Mouse (Mus musculus) gastrocnemius, postnatal 25 days (tissue): ENCODE results near the gene Fras1. TPM values are rescaled to one million over a fixed set of nuclear protein-coding genes. Genes with fewer than 3 reads are reported as not detected.

Experiments
- DNase-seq: peaks from one replicate; pipeline ENCODE4 v3.0.0; 2022
- total RNA-seq, 2 experiments: library from RNA; stranded (reverse); gene quantifications; 1 replicate in 1 of 2; 2 replicates in 1 of 2; pipeline ENCODE4 v1.2.3; 2021

Fras1 gene
- total RNA-seq, 2 experiments from 2014 or later, result 3.3 to 3.8 TPM

DNA sequence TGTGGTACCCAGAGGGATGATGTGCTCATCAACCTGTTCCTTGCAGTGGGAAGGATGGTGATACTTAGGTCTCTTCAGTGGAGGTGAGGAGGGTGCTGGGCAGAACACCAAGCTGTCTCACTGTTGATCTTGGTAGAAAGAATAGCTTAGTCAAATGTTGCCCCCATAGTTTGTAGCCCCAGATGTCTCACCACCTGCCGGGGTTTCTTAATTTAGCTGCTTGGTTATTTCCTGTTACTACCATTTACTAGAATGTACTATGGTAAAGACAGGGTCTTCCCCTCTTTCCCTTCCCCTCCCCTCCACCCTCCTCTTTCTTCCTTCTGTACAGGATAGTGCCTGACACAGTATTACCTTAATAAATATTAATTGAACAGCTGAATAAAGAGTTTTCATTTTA, 118.7 kb downstream of the Fras1 start:
- DNase-seq, result no peak

DNA sequence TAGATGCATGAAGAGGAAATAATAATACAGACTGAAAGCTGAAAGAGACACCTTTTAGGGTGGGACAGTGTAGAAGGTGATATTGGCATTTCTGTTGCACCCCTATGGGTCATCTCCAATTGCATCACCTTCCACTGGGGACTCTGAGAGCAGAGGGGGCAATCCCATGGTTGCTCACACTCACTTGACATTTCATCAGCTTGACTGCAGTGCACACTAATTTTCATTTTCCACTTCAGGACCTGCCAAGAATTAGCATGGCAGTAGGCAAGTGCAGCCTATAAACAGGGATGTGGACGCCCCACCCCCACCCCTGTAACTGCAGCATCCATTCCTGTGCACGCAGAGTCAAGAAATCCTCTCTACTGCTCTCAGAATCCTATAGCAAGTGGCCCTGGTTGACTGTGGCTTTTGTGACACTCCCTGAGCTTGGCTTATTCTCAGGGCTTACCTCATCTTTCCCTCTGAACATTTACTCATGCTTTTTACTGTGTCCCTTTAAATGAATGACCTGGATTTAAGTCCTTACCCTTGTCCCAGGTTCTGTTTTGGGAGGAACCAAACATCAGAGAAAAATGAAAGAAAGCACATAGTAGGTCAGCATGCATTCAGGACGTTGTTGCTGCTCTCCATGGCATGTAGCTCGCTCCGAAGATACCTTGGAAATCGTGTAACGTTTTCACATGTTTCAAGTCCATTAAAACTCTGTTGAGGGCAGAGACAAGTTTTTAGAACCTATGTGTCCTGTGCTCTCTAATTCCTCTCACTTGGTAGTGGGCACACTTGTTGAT, 120.9 kb downstream of the Fras1 start:
- DNase-seq, result no peak

DNA sequence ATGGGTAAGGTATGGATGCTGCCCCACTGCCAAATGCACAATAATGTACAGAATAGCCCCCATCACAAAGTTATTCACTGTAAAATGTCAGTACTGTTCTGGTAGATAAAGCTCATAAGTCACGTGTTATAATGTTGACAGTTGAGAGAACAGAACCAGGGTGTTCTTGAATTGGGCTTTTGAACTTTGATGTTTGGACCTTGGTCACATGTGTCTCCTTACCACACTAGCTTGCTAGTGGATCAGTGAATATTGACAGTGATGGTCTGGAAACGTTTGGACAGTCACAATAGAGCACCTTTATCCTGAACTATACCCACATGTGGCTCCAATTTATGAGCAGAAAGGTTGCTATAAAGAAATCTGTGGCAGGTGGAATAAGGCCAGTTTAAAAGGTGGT, 124.3 kb downstream of the Fras1 start:
- no peak for DNase-seq

DNA sequence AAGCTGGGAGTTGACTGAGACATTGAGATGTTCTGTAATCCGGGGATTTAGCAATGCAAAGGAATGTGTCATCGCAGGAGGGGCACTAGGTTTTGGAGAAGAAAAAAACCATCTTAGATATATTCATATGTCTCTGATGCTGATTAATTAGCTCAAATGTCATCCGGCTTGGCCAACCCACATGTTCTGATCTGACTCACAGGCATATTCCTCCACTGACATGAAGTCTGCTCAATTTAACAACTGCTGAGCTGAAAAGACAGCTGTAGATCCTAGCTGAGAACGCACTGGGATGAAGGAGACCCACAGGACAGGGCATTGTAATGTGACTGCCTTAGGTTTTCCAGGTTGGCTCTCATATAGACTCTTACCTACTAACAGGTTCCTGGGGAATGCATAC, 128.0 kb downstream of the Fras1 start:
- DNase-seq, result no peak

DNA sequence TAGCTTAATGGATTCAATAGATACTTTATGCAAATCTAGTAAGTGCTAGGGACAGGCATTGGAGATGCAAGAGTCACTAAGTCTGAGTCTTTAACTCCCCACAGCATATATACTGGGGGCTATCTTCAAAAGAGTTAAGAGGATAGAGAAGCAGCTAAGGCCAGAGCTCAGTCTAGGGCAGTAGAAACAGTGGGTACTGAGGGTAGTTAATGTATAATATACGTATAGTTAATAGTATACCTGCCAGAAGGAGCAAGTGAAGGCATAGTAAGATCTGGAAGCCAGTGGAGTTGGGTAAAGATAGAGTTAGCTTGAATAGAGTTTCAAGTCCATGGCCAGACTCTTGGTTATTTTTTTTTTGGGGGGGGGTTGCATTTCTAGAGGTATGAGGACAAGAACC, 128.6 kb downstream of the Fras1 start:
- DNase-seq, result no peak

DNA sequence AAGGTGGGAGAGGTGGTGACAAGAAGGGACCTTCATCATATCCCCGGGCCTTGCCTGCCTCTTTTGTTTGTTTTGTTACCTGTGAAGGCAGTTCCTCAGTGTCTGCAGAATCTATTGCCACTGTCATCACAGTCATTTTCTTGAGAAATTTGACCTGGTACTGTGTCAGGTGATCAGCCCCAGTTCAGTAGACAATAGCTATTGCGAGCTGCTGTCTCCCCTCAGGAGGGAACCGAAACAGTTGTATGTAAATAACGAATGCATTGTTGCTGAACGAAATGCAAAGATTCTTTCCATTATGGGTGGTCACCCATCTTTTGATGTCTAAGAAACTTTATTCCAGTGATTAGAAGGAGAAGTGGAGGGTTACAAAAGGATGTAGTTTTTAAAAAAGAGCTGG, 137.2 kb downstream of the Fras1 start:
- DNase-seq, result no peak

DNA sequence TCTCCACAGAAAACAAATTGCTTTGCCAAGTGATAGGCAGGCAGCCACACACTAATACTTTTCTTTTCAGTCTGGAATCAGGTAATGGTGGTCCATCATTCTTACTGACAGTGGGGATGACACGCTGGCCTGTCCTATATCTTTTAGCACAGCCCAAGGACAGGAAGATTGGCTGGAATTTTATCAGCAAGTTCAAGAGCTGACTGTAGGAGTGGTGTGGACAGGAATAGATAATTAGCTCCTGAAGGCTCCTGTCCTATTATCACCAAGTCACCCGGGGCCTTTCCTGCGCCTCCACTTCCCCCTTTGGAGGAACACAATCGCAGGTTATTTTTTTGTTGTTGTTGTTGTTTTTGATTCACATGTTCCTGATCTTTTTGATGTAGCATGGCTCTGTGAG, 139.6 kb downstream of the Fras1 start:
- DNase-seq, result no peak

DNA sequence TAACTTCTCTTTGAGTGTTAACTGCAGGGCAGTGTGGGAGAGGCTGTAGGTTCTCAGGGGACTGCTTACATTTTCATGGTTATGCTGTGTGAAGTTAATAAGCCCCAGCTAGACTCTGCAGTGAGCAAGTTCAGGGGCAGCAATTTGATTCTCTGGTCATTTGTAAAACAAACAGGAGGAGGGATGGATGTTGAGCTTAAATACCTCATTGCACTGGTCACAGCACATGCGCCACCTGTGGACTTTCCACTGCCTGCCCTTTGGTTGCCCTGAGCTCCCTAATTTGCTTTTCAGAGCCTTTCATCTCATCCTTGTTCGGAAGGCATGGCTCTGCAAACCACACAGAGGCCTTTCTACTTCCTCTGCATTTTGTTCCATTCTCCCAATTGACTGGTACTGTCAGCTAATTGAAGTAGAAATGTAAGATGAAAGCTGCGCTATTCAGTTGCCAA, 142.1 kb downstream of the Fras1 start:
- DNase-seq, result no peak

DNA sequence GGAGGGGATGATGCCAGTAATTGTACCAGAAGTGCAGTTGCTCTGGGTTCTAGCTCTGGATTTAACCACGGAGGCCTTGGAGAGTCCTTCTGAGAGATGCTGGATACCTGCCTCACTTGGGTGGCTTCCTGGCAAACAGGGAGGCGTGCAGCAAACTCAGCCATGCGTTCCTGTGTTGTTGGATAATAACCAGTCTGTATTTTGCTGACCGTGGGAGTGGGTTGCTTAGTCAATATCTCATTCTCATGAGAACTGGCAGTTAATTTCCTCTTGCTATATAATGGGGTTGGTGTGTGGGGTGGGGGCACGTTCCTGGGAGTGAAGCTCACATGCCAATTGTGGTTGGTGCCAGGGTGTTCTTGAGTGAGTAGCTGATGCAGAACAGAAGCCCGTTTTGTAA, 142.6 kb downstream of the Fras1 start:
- no peak for DNase-seq

DNA sequence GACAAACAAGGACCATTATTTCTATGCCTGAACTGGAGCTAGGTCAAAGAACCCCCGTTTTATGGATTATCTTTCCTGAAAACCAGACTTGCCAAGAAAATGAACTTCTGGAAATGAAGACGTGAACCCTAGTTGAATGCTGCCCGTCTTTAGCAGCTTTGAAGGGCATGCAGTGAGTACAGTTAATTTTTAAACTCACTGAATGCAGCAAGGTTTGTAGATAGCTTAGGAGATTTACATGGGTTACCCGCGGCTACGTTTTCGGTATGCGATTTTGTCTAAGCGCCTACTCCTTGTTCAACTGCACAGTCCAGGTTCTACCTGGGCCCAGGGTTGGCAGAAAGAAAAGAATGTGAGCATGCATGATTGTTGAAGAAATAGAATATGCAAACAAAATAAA, 147.8 kb downstream of the Fras1 start:
- DNase-seq, result no peak

DNA sequence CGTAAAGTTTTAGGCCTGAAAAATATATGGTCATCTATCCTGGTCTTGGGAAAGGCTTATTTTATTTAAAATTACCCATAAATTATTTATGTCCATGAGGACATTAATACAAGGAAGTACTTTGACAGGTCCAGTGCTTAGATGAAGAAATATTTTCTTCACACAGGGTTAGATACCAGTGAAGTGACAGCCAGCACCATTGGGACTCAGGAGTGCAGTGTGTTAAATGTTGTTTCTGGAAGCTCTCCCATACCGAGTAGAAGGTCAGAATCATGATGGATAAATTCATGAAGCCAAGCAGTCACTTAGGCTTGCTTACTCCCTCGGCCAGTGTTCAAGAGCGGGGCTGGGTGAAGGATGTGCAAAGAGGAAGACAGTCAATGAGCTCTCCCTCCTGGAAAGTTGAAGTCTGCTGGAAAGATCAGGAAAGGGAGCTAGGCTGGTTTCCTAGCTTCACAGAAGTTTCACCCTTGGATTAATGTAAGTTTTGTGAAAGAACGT, 149.2 kb downstream of the Fras1 start:
- no peak for DNase-seq

DNA sequence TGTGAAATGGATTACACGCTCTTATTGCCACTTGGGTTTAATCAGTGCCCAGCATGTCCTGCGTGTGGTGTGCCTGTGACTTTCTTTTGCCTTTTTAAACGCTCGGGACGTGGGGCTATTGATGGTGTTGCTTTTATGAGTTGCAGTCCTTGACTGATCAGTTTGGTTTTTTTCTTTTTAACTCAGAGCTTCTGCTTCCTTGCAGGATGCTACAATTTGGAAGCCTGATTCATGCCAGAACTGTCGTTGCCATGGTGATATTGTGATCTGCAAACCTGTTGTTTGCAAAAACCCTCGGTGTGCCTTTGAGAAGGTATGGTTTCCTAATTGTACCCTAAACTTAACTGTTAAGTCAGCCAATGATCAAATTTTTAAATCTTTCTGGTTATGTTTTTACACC, 154.5 kb downstream of the Fras1 start:
- DNase-seq, result no peak

DNA sequence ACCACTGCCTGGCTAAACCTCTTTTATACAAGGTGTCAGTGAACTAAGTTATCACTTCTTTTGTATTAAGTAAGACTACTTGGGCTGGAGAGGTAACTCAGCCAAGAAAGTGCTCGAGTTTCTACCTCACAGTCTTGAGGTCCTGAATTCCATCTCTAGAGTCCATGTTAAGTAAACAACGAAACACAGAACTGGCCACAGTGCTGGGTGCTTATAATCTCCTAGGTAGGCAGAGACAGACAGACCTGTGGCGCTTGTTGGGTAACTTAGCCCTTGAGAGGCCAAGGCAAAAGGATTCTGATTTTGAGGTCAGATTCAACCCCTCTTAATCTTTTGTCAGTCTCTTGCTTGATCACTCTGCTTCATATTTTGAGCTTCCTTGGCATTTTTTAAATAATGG, 156.8 kb downstream of the Fras1 start:
- no peak for DNase-seq

DNA sequence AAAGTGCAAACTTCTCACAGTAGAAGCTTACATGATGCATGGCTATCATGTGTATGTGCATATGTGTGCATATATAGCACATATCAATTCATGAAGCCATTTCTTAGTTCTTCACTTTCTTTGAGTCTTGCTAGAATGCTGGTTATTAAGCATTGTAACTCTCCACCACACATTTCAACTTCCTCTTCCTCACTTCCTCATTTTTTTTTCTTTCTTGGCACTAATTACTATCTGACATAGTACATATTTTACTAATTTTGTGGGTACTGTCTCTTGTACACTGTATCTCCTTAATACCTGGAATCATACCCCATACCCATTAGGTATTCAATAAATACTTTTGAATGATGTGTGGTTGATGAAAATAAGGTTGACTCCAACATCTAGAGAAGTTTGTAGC, 158.2 kb downstream of the Fras1 start:
- DNase-seq, result no peak

DNA sequence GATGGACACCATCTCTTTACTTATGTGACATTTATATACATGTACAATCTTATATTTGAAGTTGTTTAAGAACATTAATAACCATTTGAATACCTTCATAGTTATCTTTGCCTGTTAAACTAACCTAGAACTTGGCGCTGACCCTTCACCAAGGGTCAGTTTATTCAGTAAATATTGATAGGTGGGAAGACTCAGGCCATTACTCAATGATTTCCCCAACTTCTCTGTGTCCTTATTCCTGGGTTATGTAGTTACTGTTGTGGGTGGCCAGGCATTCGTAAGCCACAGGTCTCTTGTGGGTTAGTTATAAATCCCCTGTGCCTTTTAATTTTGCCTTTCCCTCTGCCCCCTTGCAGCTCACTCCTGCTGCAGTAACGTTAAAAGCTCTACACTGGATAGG, 162.8 kb downstream of the Fras1 start:
- DNase-seq, result no peak

DNA sequence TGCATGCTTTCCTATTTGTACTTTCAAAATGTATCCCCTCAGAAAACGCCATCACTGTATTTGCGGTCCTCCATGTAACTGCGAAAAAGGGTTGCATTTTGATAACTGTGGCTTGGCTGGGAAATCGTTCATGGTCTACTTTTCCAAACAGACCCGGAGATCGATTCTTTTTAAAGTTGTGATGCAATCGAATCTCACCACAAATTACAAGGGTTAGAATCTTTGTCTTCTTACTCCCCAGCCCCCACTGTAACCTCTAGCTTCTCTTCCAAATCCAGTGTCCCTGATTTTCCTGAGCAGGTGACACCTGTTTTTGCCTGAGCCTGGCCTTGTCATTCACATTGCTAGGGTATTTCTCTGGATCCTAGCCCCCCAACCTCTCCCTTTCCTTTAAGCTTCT, 163.2 kb downstream of the Fras1 start:
- DNase-seq, result no peak

DNA sequence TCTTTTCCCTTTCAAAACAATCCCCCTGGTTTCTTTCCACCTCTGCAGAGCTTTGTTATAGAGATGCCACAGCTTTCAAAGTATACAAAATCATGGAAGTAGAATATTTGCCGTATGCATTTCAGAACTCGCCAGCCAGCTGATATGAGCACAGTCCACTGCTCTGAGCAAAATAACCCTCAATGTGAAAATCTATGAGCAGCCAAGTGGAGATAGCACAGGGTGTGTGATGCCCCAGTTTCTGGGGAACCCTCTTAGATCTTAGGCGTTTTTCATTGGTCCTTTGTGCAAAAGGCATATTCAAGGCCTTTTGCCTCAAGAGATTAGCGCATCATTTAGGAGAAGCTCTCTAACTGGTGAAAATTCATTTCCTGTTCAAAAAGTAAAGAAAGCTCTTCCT, 170.4 kb downstream of the Fras1 start:
- DNase-seq, result no peak

DNA sequence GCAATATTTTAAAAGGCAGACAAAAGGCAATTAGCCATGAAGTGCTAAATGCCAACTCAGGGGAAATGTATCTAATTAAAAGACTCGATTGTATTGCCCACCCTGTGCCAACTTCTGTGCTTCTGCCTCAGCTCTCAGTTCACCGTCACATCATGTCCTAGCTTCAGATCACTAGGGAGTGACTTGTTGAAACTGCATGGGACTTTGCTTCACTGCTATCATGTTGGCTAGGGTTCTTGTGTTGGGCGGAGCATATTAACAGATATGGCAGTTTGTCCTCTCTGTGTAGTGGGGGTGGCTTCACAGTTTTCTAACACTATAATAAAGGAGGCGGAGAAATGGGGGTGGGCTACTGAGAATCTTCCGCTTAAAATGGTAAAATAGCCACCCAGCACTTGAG, 172.2 kb downstream of the Fras1 start:
- DNase-seq, result no peak

DNA sequence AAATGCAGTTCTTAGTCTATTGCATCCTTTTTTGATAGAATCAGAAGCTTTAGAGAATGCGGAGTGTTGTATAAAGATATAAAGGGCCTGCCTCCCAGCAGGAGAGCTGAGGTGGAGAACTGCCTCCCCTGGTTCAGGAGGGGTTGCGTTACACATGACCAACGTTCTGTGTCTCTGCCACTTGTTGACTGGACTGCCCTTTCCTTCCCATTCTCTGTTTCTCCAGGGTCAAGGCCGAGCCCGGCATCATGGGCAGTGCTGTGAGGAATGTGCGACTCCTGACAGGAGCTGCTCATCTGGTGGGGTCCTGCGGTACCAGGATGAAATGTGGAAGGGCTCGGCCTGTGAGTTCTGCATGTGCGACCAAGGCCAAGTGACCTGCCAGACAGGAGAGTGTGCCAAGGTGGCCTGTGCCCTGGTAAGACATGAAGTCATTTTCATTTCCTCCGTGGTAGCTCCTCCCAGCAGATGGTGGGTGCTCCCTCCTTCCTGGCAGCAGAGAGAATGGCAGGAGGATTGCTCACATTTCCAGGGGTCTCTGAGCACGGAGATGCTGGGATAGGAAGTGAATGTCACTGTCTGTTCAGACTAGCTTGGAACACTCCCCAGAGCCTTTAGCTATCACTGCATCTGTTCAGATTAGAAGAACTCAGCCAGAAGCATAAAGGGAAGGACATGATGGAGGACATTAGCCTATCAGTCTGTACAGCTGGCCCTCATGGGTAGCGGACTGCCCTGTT, 181.4 kb downstream of the Fras1 start:
- no peak for DNase-seq

DNA sequence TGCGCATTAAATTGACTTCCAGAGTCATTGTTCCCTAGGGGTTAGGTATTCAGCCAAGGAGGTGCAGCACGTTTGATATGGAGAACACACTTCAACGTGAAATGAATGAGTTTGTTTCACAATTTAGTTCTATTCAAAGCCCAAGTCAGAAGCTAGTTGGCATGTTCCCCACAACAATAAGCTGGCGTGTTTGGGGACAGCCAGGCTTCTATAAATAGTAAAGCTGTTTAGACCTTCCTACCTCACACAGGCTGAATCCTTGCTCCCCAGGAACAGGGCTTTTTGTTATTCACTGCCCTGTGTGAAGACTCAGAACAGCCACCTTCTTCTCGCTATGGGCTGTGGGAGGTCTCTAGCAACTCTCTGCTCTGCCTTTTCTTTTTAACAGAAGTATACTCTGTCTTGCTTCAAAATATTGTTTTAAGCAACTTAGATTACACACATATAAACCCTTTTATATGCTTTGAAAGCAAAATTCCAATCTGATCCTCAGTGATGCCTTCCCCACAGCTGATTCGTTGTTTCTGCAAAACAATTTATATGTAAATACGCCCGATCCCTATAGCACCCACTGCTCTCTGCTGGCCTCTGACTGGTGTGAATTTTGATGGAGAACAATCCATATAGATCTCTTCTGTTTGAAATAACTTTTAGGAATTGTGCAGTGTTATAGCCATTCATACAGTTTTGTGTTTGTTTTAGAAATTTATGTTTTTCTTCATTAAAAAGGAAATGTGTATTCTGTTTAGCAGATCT, 184.5 kb downstream of the Fras1 start:
- no peak for DNase-seq

DNA sequence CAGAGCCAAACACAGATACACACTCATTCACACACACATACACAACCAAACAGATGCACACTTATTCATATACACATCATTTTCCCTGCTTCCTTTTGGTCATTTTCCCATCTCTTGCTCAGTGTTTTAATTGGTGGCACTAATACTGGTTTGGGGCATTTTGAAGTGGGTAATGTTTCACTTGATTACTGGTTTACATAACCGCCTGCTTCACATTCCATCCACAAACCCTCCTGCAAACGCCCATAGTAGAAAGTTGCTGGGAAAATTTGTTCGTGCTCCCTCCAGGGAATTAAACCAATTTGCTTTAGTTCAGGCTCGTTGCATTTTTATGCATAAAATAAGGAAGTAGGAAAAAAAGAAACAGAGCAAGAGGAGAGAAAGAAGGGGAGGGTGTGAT, 200.8 kb downstream of the Fras1 start:
- no peak for DNase-seq

DNA sequence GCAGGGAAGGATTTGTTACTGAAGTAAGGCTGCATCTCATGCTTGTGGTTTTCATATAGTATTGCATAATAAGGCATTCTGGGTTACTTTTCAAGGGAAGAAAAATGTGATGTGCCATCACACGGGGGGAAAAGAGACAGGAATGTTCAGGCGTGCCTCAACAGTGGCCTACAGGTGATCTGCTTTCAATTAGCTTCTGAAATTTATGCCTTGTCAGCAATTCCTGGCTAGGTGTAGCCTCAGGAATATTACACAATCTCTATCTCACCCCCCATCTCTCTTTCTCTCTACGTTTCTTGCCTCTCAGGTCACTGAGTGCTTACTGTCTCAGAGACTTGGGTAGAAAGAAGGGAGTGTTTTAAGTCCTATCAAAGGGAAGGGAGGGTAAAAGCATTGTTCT, 204.9 kb downstream of the Fras1 start:
- no peak for DNase-seq

DNA sequence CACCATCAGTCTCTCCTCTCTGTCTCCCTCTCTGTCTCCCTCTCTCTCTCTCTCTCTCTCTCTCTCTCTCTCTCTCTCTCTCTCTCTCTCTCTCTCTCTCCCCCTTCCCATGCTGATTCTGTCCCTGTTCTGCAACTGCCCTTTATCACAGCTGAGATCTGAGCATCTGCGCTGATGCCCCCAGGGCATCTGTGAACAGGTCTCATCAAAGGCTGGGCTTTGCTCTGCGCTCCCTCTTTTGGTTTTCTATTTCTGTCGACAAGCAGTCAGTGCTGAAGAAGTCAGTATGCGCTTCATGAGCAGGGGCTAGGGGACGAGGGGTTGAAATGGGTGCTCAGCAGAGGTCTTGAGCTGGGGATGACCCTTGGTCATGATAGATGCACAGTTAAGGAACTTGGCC, 206.2 kb downstream of the Fras1 start:
- DNase-seq, result no peak
